Mouse (Mus musculus): ENCODE data around the gene Spo11.

DNA sequence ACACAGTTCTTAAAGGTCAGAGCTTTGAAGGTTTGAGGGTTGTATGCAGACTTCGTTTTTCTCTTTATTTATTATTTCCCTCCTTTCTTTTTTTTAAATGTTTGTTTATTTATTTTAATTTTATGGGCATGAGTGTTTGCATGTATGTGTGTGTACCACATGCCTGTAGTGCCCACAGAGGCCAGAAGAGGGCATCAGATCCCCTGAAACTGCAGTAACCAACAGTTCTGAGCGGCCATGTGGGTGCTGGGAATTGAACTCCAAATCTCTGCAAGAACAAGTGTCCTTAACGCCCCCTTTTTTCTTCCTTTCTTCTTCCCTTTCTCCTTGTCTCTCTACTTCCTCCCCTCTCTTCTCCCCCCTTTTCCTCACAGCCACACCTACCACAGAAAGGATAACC is 17.1 kb upstream of the Spo11 start:
- TF ChIP-seq CTCF (IDR thresholded peaks at IDR 0.05; ENCODE audit: control insufficient read depth, insufficient read depth, low read length): no peak
- TF ChIP-seq POLR2A (IDR thresholded peaks at IDR 0.05; ENCODE audit: borderline replicate concordance, control insufficient read depth, low read depth, low read length): no peak
